Mouse (Mus musculus): ENCODE data around the gene Wfikkn2.

Wfikkn2 gene

GRCm38 (mm10) chr11:94190665-94191064 is 55.1 kb downstream of the Wfikkn2 start:
- no peak for DNase-seq (ENCODE audit: low spot score in 2 of 2)

- no peak for DNase-seq (ENCODE audit: low spot score in 2 of 2)
These were observed 56.2 kb downstream of the Wfikkn2 start for GRCm38 (mm10) chr11:94189579-94189978.
